Mouse (Mus musculus) intestine, embryonic 15.5 days (tissue): ENCODE data around the gene Gm45021. TPM values are rescaled to one million over a fixed set of nuclear protein-coding genes. Genes with fewer than 3 reads are reported as not detected.

Experiments used
- ATAC-seq: fragments of 200-750 bp; cut with Nextera tagmentation; 2 replicates; pipeline ENCODE4 v1.8.0; 2017; ENCODE audit warnings: moderate TSS enrichment, moderate library complexity
- H3K27ac ChIP-seq: fragments of 300-500 bp; sonication (generic); 2 replicates; pipeline ENCODE4 v1.5.1; 2015; ENCODE audit warnings: mild to moderate bottlenecking, inconsistent platforms
- H3K27me3 ChIP-seq: fragments of 300-500 bp; sonication (generic); replicated peaks from 2 replicates; pipeline ENCODE4 v1.6.1; 2015; ENCODE audit warnings: inconsistent platforms
- H3K36me3 ChIP-seq: fragments of 300-500 bp; sonication (generic); 2 replicates; pipeline ENCODE4 v1.6.1; 2015; ENCODE audit warnings: inconsistent platforms
- H3K4me1 ChIP-seq: fragments of 300-500 bp; sonication (generic); replicated peaks from 2 replicates; pipeline ENCODE4 v1.6.1; 2015; ENCODE audit warnings: inconsistent platforms
- H3K4me2 ChIP-seq: fragments of 300-500 bp; sonication (generic); replicated peaks from 2 replicates; pipeline ENCODE4 v1.6.1; 2015; ENCODE audit warnings: mild to moderate bottlenecking, inconsistent platforms
- H3K4me3 ChIP-seq: fragments of 300-500 bp; sonication (generic); replicated peaks from 2 replicates; pipeline ENCODE4 v1.5.1; 2015; ENCODE audit warnings: inconsistent platforms
- H3K9ac ChIP-seq: fragments of 300-500 bp; sonication (generic); 2 replicates; pipeline ENCODE4 v1.6.1; 2015; ENCODE audit warnings: inconsistent platforms
- H3K9me3 ChIP-seq: fragments of 300-500 bp; sonication (generic); 2 replicates; pipeline ENCODE4 v1.6.1; 2016; ENCODE audit warnings: inconsistent platforms
- WGBS: fragments of 180-500 bp; shearing (Covaris S2); methylation state at CpG from one replicate; pipeline ENCODE4 v1.1.7; 2015; 5-methylcytosine and 5-hydroxymethylcytosine counted together
- polyA plus RNA-seq: library from polyadenylated mRNA; unstranded; fragments of >200 nt; fragmentation: Nextera tagmentation; extraction: Ambion mirVana; gene quantifications from 2 replicates; pipeline ENCODE4 v1.2.1, GENCODE M21; 2015

Gm45021 gene
- polyA plus RNA-seq, 1 experiment from 2014 or later, result not detected

- 3% methylated on average over 7 of the region's 7 CpGs for WGBS
- Histone ChIP-seq H3K4me2 (peak overlapping the region; percentile 91), H3K9ac (peak overlapping the region; percentile 47; the same call in 1 of the 2 replicates), H3K4me1 (peaks cover 15% of the 10 kb centered on the region; the same call in 1 of the 2 replicates), H3K4me3 (peak overlapping the region; percentile 47), H3K36me3 (no peaks in the 10 kb centered on the region), H3K9me3 (no peaks in the 10 kb centered on the region), H3K27me3 (peaks cover 22% of the 10 kb centered on the region), H3K27ac (no peak overlapping the region)
- ATAC-seq, result no peak; the same call in 1 of the 2 replicates
These were observed 38.1 kb downstream of the Gm45021 start for GRCm38 (mm10) chr6:48627511-48627924.

DNA sequence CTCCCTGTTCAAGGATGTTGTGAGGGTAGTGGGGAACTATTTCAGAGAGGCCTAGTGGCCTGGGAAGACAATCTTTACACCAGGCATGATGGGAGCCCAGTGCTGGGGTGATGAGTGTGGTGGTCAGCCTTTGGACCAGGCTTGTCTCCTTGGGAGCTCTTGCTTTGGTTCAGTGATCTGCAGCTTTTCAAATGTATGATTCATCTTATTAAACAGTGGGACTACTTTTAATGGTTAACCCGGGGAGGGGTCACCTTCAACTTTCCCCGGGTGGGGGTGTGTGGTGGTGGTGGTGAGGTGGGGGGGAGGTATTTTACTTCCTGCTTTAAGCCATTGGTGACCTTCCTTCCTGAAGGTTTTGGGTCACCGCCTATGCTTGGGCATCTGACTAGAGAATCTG, 39.0 kb downstream of the Gm45021 start:
- H3K9ac ChIP-seq, result no peak overlapping the region
- ATAC-seq, result no peak
- H3K4me1 ChIP-seq, result peaks cover 15% of the 10 kb centered on the region; the same call in 1 of the 2 replicates
- 70% methylated on average over 3 of the region's 3 CpGs for WGBS
- no peaks in the 10 kb centered on the region for H3K9me3 ChIP-seq
- no peak overlapping the region for H3K27ac ChIP-seq
- no peaks in the 10 kb centered on the region for H3K36me3 ChIP-seq
- peaks cover 22% of the 10 kb centered on the region for H3K27me3 ChIP-seq
- H3K4me2 ChIP-seq, result no peak overlapping the region
- H3K4me3 ChIP-seq, result no peak overlapping the region

GRCm38 (mm10) chr6:48628808-48629660, 39.6 kb downstream of the Gm45021 start:
- no peaks in the 10 kb centered on the region for H3K9me3 ChIP-seq
- peak overlapping the region; percentile 38 for H3K4me3 ChIP-seq
- H3K27ac ChIP-seq, result no peak overlapping the region
- no peaks in the 10 kb centered on the region for H3K36me3 ChIP-seq
- WGBS, result 6% methylated on average over 54 of the region's 54 CpGs
- peaks cover 22% of the 10 kb centered on the region for H3K27me3 ChIP-seq
- peak overlapping the region; percentile 87 for H3K4me2 ChIP-seq
- peak; percentile 29 for ATAC-seq
- peaks cover 15% of the 10 kb centered on the region; the same call in 1 of the 2 replicates for H3K4me1 ChIP-seq
- H3K9ac ChIP-seq, result peak overlapping the region; percentile 26

DNA sequence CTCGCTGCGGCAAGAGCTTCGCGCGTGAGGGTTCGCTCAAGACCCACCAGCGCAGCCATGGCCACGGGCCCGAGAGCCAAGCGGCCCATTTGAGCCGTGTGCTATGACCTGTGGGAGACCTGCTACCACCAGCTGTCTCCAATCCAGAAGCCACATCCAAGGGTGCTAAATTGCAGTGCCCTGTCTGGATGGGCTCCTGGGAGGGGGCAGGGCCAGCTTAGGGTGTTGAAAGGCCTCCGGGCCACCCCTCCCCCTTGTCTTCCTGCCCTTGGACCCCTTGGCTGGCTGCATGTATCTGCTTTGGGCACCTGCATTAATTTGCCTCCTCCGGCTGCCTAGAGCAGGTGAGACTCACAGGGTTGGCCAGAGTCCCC, 40.2 kb downstream of the Gm45021 start:
- Histone ChIP-seq H3K27ac (no peak overlapping the region), H3K9me3 (no peaks in the 10 kb centered on the region), H3K9ac (peak overlapping the region; percentile 26), H3K4me1 (peaks cover 15% of the 10 kb centered on the region; the same call in 1 of the 2 replicates), H3K27me3 (peaks cover 22% of the 10 kb centered on the region), H3K36me3 (no peaks in the 10 kb centered on the region), H3K4me3 (peak overlapping the region; percentile 38), H3K4me2 (peak overlapping the region; percentile 87)
- 14% methylated on average over 13 of the region's 13 CpGs for WGBS
- ATAC-seq, result peak; percentile 30

- no peak for ATAC-seq
- no peak overlapping the region for H3K4me3 ChIP-seq
- no peak overlapping the region for H3K27ac ChIP-seq
- H3K9me3 ChIP-seq, result no peaks in the 10 kb centered on the region
- no peak overlapping the region for H3K9ac ChIP-seq
- H3K4me1 ChIP-seq, result peaks cover 15% of the 10 kb centered on the region; the same call in 1 of the 2 replicates
- peaks cover 18% of the 10 kb centered on the region for H3K27me3 ChIP-seq
- no peak overlapping the region for H3K4me2 ChIP-seq
- no peaks in the 10 kb centered on the region for H3K36me3 ChIP-seq
- 85% methylated on average over 8 of the region's 8 CpGs for WGBS
These were observed 41.4 kb downstream of the Gm45021 start for GRCm38 (mm10) chr6:48630831-48631230.

- Histone ChIP-seq H3K36me3 (no peaks in the 10 kb centered on the region), H3K9ac (no peak overlapping the region), H3K4me3 (no peak overlapping the region), H3K9me3 (no peaks in the 10 kb centered on the region), H3K4me2 (no peak overlapping the region), H3K27ac (no peak overlapping the region), H3K4me1 (no peaks in the 10 kb centered on the region), H3K27me3 (no peaks in the 10 kb centered on the region)
- 75% methylated on average over 2 of the region's 2 CpGs for WGBS
- ATAC-seq, result no peak
These were observed 45.7 kb downstream of the Gm45021 start for GRCm38 (mm10) chr6:48635105-48635504.

DNA sequence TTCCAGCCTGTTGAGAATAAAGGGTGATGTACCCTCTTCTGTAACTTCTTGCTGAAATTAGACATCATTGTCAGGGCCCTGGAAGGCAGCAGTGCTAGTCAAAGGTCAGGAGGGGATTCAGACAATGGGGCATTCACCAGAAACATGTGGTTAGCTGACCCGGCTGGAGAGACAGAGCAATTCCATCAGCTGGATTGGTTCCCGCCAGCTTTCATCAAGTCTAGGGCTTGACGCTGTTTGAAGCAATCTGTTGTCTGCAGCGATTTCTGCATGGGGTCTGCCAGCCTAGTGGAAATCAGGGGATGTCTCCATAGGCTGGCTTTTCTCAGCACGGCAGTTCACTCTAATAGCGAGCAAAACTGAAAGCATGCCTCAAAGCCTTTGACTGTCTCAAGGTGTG, 47.1 kb downstream of the Gm45021 start:
- Histone ChIP-seq H3K27ac (no peak overlapping the region), H3K4me3 (no peak overlapping the region), H3K9ac (no peak overlapping the region), H3K4me1 (no peaks in the 10 kb centered on the region), H3K4me2 (no peak overlapping the region), H3K27me3 (no peaks in the 10 kb centered on the region), H3K9me3 (no peaks in the 10 kb centered on the region), H3K36me3 (no peaks in the 10 kb centered on the region)
- WGBS, result 65% methylated on average over 6 of the region's 6 CpGs
- no peak for ATAC-seq

GRCm38 (mm10) chr6:48637811-48638500, 48.5 kb downstream of the Gm45021 start:
- Histone ChIP-seq H3K4me3 (no peak overlapping the region), H3K9ac (no peak overlapping the region), H3K27ac (no peak overlapping the region), H3K4me2 (no peak overlapping the region), H3K9me3 (no peaks in the 10 kb centered on the region), H3K4me1 (no peaks in the 10 kb centered on the region), H3K27me3 (no peaks in the 10 kb centered on the region), H3K36me3 (no peaks in the 10 kb centered on the region)
- no peak for ATAC-seq
- 69% methylated on average over 6 of the region's 6 CpGs for WGBS

DNA sequence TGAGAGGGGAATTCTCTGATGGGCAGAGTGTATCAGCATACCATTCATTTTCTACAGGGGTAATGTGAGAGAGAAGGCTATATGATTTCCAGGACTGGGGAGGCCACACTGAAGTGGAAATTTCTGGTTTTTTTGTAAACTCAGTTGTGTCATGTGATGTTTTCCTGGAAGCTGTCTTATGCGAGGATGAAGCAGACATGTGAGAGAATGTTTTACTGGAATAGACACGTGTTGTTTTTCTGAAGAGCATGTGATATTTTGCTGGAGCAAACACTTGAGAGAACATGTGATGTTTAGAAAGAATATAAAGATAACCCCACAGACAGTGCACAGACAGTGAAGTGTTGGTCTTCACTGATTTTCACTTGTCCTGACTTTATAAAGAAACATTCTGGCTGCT, 49.1 kb downstream of the Gm45021 start:
- Histone ChIP-seq H3K4me1 (no peaks in the 10 kb centered on the region), H3K27me3 (no peaks in the 10 kb centered on the region), H3K4me3 (no peak overlapping the region), H3K27ac (no peak overlapping the region), H3K4me2 (no peak overlapping the region), H3K36me3 (no peaks in the 10 kb centered on the region), H3K9me3 (no peaks in the 10 kb centered on the region), H3K9ac (no peak overlapping the region)
- WGBS, result 72% methylated on average over 2 of the region's 2 CpGs
- ATAC-seq, result no peak

- no peak for ATAC-seq
- Histone ChIP-seq H3K4me2 (no peak overlapping the region), H3K9ac (no peak overlapping the region), H3K4me1 (no peaks in the 10 kb centered on the region), H3K27ac (no peak overlapping the region), H3K27me3 (no peaks in the 10 kb centered on the region), H3K36me3 (no peaks in the 10 kb centered on the region), H3K9me3 (no peaks in the 10 kb centered on the region), H3K4me3 (no peak overlapping the region)
- WGBS, result 67% methylated on average over 6 of the region's 6 CpGs
These were observed 52.0 kb downstream of the Gm45021 start for GRCm38 (mm10) chr6:48641391-48641790.

- no peaks in the 10 kb centered on the region for H3K36me3 ChIP-seq
- no peaks in the 10 kb centered on the region for H3K4me1 ChIP-seq
- no peak overlapping the region for H3K27ac ChIP-seq
- no peak; the same call in 1 of the 2 replicates for ATAC-seq
- no peak overlapping the region for H3K4me3 ChIP-seq
- WGBS, result 19% methylated on average over 4 of the region's 4 CpGs
- H3K9me3 ChIP-seq, result no peaks in the 10 kb centered on the region
- no peaks in the 10 kb centered on the region for H3K27me3 ChIP-seq
- H3K9ac ChIP-seq, result no peak overlapping the region
- H3K4me2 ChIP-seq, result no peak overlapping the region
These were observed 53.4 kb downstream of the Gm45021 start for GRCm38 (mm10) chr6:48642764-48643292.

DNA sequence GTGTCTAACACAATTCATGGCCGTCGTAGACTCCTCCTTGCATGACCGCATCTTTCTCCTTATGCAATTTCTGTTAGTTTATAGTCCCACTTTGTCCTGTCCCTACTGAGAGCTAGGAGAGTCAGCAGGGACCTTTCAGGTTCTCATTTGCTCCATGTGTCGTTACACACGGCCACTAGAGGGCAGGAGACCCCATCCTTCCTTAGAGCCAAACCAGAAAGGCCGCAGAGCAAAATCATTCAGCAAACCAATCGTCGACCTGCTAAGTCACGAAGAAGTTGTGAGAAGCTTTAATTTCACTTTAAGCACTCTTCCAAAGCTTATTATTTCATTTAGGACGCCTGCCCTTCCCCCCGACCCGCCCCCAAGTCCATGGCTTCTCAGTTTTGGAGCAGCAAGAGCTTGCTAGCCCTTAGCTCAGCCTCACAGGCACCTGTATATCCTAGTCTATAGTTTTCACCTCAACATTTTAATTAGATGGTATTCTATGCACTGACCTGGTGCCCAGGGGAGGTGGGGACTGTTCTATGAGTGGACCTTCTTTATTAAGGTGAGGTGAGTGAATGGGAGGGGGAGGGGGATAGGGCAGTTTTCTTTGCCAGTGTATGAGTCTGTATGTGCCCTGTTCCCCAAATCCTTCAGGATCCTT, 56.4 kb downstream of the Gm45021 start:
- no peaks in the 10 kb centered on the region for H3K36me3 ChIP-seq
- no peak overlapping the region for H3K4me3 ChIP-seq
- no peak overlapping the region for H3K9ac ChIP-seq
- H3K27ac ChIP-seq, result no peak overlapping the region
- WGBS, result 12% methylated on average over 12 of the region's 12 CpGs
- no peaks in the 10 kb centered on the region for H3K4me1 ChIP-seq
- H3K4me2 ChIP-seq, result no peak overlapping the region
- ATAC-seq, result peak; percentile 67; the same call in 1 of the 2 replicates
- no peaks in the 10 kb centered on the region for H3K9me3 ChIP-seq
- no peaks in the 10 kb centered on the region for H3K27me3 ChIP-seq
